Mouse (Mus musculus) embryonic fibroblast, embryonic 13.5 days (primary cell): Measurements from ENCODE around the gene Itsn1. TPM values are rescaled to one million over a fixed set of nuclear protein-coding genes. Genes with fewer than 3 reads are reported as not detected.
A peak's percentile ranks its signal among the peaks of the same experiment; 100 is the strongest.

Source experiments
- H3K27ac ChIP-seq: 2 replicates; pipeline ENCODE4 v1.5.1; 2012; ENCODE audit warnings: low read length, control low read depth, inconsistent platforms; ENCODE audit not compliant: insufficient read depth
- H3K4me1 ChIP-seq: 2 replicates; pipeline ENCODE4 v1.6.1; 2011; ENCODE audit warnings: low read length; ENCODE audit not compliant: control insufficient read depth, insufficient read depth
- H3K4me3 ChIP-seq: 2 replicates; pipeline ENCODE4 v1.5.1; 2011; ENCODE audit warnings: mild to moderate bottlenecking, control low read depth, low read length; ENCODE audit not compliant: insufficient read depth
- CTCF ChIP-seq: IDR thresholded peaks from 2 replicates; pipeline ENCODE4 v1.5.1; 2011; ENCODE audit warnings: mild to moderate bottlenecking, control low read depth, low read length, moderate library complexity, borderline replicate concordance; ENCODE audit not compliant: insufficient read depth
- POLR2A ChIP-seq: IDR thresholded peaks from 2 replicates; pipeline ENCODE4 v1.6.1; 2011; ENCODE audit warnings: low read depth, mild to moderate bottlenecking, control low read depth, low read length, moderate library complexity
- polyA plus RNA-seq: library from polyadenylated mRNA; stranded (reverse); fragments of >200 nt; gene quantifications from 2 replicates; pipeline ENCODE4 v1.2.4, GENCODE M21; 2011; ENCODE audit warnings: low read depth; ENCODE audit not compliant: missing spikeins, insufficient read length

The Itsn1 gene
- polyA plus RNA-seq, 1 experiment, result 136 TPM

DNA sequence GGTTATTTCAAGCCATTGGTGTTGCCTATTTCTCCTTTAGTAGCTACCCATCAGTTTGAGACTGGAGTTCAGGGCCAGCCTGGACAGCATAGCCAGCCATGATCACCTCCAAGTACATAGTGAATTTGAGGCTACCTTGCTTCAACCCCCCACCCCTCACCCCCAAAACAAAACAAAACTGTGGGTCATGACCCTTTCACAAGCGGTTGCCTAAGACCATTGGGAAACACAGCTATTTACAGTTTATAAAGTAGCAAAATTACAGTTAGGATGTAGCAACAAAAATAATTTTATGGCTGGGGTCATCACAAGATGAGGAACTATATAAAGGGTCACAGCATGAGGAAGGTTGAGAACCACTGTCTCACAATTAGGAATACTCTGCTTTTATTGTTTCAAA lies 104.9 kb downstream of the Itsn1 start:
- H3K27ac ChIP-seq, result no peak overlapping the region
- H3K4me3 ChIP-seq, result no peak overlapping the region
- H3K4me1 ChIP-seq, result no peaks in the 10 kb centered on the region
- TF ChIP-seq POLR2A (no peak), CTCF (no peak)

- peaks cover 9% of the 10 kb centered on the region; the same call in 1 of the 2 replicates for H3K4me1 ChIP-seq
- no peak overlapping the region for H3K27ac ChIP-seq
- TF ChIP-seq CTCF, result no peak
- no peak overlapping the region for H3K4me3 ChIP-seq
These were observed 106.7 kb downstream of the Itsn1 start for GRCm38 (mm10) chr16:91835790-91836189.

- Histone ChIP-seq H3K4me1 (peaks cover 13% of the 10 kb centered on the region; the same call in 1 of the 2 replicates), H3K4me3 (no peak overlapping the region), H3K27ac (no peak overlapping the region)
- TF ChIP-seq POLR2A, result no peak
- no peak for TF ChIP-seq CTCF
These were observed 107.8 kb downstream of the Itsn1 start for GRCm38 (mm10) chr16:91836592-91837557.

GRCm38 (mm10) chr16:91837558-91838041 lies 108.5 kb downstream of the Itsn1 start:
- H3K4me3 ChIP-seq, result no peak overlapping the region
- H3K4me1 ChIP-seq, result peaks cover 13% of the 10 kb centered on the region; the same call in 1 of the 2 replicates
- TF ChIP-seq CTCF (no peak), POLR2A (no peak)
- no peak overlapping the region for H3K27ac ChIP-seq

DNA sequence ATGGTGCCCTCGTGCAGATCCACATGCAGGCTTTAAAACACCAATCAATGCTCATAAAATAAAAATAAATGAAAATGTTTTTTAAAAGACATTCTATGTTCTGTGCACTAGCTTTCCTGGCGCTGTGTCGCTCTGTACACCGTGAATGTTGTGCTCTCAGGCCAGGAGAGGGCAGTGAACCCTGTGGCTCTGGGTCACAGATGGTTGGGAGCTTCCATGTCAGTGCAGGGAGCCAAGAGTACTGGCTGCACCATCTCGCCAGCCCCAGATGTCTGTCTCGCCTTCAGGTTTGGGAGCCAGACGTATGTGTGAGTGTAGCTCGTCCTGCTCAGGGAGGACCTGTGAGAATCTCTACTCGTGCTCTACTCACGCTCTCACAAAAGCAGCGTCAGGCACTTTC lies 109.7 kb downstream of the Itsn1 start:
- TF ChIP-seq CTCF (peak; percentile 11; the same call in 1 of the 2 replicates), POLR2A (no peak)

DNA sequence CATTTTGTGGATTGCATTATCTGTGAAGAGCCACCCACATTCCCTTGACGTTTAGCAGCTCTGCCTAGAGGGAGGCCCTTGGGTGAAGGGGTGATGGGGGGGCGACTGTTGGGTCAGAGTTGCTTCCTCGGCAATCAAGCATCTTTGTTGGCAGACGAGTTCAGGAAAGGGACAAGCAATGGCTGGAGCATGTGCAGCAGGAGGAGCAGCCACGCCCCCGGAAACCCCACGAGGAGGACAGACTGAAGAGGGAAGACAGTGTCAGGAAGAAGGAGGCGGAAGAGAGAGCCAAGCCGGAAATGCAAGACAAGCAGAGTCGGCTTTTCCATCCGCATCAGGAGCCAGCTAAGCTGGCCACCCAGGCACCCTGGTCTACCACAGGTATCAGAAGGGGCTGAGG lies 110.4 kb downstream of the Itsn1 start:
- Histone ChIP-seq H3K27ac (no peak overlapping the region), H3K4me1 (peaks cover 13% of the 10 kb centered on the region; the same call in 1 of the 2 replicates), H3K4me3 (no peak overlapping the region)
- TF ChIP-seq CTCF, result no peak
- TF ChIP-seq POLR2A, result no peak

More for the DNA sequence above, 109.7 kb downstream of the Itsn1 start:
- Histone ChIP-seq H3K4me1 (peaks cover 13% of the 10 kb centered on the region; the same call in 1 of the 2 replicates), H3K4me3 (no peak overlapping the region), H3K27ac (no peak overlapping the region)

GRCm38 (mm10) chr16:91841026-91841630 lies 112.0 kb downstream of the Itsn1 start:
- H3K27ac ChIP-seq, result peak overlapping the region; percentile 80
- peaks cover 19% of the 10 kb centered on the region; the same call in 1 of the 2 replicates for H3K4me1 ChIP-seq
- H3K4me3 ChIP-seq, result no peak overlapping the region
- TF ChIP-seq CTCF (no peak), POLR2A (no peak)

DNA sequence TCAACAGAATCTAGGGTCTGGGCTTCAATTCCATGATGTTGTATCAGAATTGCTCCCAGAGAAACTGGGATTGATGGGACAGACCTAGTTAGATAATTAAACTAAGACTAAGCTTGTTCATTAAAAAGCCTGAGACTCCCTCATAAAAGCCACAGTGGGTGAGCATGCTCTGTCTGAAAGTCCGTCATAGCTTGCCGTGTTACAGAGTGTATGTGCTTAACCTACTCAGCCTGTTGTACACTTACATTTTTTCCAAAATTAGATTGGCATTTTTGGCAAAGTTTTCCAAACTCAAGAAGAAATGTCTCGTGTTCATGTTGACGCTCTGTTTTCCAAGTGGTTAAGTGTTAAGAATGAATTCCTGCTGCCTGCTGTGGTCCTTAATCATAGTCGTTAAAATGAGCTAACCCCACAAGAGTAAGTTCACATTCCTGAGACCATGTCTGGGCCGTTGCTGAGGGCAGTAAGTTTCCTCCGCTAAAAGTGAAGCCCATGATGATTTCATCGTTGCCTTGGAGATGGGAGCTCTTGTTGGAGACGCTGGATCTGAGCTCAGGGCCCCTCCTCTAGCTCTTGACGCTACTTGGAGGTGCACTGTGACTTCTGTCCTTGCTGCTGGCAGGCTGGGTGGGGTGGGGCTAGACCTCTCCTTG lies 117.1 kb downstream of the Itsn1 start:
- no peak for TF ChIP-seq POLR2A
- no peak for TF ChIP-seq CTCF
- H3K4me1 ChIP-seq, result 0 out of 2 replicates have a peak, but pooled peaks cover 9% of the 10 kb centered on the region
- H3K27ac ChIP-seq, result peak overlapping the region; percentile 86
- no peak overlapping the region for H3K4me3 ChIP-seq

GRCm38 (mm10) chr16:91847525-91848225 lies 118.6 kb downstream of the Itsn1 start:
- H3K4me1 ChIP-seq, result 0 out of 2 replicates have a peak, but pooled peaks cover 6% of the 10 kb centered on the region
- TF ChIP-seq POLR2A (no peak), CTCF (no peak)
- H3K27ac ChIP-seq, result no peak overlapping the region

More at GRCm38 (mm10) chr16:91847525-91848225, 118.6 kb downstream of the Itsn1 start:
- no peak overlapping the region for H3K4me3 ChIP-seq
